Mouse (Mus musculus) lung, postnatal 25 days (tissue): Measurements from ENCODE around the gene Hoxc4.

Experiments
- DNase-seq: peaks from one replicate; pipeline ENCODE4 v3.0.0; 2022; ENCODE audit warnings: low spot score

Gene Hoxc4

GRCm38 (mm10) chr15:103011928-103012486, 6.7 kb upstream of the Hoxc4 start:
- DNase-seq = no peak

DNA sequence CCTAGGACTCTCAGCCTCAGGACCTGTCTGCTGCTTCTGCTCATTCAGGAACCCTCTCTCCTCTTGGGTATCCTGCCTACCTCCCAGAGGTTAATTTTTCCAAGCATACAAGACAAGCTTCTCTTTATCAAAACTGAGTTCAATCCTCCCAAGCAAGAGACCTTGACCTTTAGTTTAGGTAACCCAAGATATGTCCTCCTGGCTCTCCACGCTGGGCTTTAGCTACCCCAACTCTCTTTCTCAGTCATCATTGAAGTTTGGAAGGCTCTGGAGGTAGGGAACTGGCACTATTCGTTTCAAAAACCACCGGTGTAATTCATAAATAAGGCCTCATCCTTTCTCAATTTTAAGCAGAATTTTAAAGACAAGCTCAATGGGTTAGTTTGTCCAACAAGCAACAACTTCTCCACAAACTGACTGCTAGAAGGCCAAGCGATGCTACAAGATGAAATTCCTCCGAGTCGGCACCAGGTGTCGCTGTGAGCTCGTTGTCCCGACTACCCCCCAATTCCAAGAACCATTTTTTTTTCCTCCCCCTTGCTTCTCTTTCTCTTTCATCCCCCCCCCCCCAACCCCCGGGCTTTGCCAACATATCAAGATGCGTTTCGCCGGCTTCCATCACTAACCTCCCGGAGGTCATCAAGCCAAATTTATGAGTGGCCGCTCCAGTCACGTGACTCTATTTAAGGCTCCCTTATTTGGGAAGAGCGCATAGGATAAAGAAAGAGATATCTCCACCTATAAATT, 5.3 kb upstream of the Hoxc4 start:
- peak; percentile 17 for DNase-seq

DNA sequence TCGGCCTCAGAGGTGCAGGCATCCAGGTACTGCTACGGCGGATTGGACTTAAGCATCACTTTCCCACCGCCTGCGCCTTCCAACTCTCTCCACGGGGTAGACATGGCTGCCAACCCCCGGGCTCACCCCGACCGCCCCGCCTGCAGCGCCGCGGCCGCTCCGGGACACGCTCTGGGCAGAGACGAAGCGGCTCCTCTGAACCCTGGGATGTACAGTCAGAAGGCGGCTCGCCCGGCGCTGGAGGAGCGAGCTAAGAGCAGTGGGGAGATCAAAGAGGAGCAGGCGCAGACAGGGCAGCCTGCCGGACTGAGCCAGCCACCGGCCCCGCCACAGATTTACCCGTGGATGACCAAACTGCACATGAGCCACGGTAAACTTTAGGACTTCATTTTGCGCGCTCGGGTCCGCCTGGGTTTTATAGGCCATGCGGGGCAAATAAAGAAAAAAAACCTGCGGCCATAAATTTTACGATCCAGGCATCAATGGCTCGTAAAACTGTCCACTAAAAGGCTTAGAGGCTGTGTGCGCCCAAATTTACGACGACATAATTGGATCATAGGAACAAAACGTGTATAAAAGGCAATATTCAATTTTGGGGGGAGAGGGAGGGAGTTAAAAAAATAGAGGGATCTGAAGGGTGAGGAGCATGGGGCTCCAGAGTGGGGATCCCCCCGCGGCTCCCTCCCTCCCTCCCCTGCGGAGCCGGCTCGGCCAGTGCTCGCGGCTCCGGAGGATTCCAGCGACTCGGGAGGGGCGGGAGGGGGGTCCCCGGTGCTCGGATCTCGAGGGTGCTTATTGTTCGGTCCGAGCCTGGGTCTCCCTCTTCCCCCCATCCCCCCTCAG, 4.3 kb upstream of the Hoxc4 start:
- DNase-seq = no peak

DNA sequence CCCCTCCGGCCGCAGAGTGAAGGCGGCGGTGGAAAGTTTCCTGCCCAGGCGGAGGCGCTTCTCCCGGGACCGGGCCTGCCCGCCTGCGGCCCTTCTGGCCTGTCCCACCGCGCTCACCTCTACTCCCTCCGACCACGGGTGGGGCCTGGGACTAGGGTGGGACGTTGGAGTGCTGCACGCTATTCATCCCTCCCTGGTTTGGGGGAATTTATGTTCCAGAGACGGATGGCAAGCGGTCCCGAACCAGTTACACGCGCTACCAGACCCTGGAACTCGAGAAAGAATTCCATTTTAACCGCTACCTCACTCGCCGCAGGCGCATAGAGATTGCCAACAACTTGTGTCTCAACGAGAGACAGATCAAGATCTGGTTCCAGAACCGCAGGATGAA, 3.7 kb upstream of the Hoxc4 start:
- DNase-seq = no peak

- no peak for DNase-seq
Observed at GRCm38 (mm10) chr15:103015406-103016166, 3.1 kb upstream of the Hoxc4 start.

DNA sequence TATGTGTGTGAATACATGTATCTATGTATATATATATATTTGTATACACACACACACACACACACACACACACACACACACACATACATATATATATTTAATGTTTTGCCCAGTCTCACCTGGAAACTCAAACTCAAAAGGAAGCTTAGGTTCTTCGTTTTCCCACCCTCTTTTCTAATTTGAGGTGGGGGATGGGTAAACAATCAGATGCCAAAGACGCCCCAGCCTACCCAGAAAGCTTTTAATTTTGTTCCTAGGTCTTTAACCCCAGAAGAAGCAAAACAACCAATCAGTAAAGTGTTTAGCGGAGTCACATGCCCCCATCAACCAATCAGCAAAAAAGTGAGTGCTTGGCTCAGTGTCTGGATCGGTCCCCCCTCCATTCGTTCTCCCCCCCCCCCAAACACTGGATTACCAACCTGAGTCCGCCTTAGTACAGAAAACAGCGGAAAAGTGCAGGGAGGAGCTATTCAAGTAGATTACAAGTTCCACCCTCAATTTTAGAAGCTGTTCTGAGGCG, 2.2 kb downstream of the Hoxc4 start:
- DNase-seq = no peak

DNA sequence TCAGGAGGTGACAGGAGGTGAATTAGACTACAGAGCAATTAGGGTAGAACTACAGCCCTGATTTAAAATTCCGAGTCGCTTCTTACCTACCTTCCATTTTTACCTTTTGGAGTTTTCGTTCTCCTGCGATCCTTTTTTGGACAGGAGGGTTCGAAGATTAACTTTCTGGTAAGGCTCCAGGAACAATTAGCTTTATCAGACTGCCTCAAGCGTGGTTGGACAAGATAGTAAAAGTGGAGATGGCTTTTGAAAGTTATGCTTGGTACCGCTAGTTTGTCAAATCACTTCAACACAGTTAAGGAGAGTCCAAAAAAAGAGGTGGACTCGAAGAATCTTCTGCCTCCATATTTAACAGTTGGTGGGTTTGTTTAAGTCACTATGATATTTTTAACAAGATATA, 2.8 kb downstream of the Hoxc4 start:
- DNase-seq = no peak

DNA sequence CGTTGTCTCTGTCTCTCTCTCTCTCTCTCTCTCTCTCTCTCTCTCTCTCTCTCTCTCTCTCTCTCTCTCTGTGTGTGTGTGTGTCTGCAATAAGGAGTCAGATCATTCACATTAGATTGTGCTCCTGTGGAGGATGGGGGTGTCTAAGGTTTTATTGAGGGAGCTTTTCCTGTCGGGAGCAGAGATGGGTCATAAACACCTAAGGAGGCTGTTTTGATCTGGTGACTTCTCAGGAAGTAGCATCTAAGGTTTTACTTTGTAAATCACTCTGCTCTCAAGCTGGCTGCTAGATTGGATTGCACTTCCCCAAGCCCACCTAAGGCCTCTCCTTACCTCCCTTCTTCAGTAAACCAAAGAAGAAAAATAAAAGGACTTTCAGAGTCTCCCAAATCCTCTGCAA, 5.4 kb downstream of the Hoxc4 start:
- no peak for DNase-seq

DNA sequence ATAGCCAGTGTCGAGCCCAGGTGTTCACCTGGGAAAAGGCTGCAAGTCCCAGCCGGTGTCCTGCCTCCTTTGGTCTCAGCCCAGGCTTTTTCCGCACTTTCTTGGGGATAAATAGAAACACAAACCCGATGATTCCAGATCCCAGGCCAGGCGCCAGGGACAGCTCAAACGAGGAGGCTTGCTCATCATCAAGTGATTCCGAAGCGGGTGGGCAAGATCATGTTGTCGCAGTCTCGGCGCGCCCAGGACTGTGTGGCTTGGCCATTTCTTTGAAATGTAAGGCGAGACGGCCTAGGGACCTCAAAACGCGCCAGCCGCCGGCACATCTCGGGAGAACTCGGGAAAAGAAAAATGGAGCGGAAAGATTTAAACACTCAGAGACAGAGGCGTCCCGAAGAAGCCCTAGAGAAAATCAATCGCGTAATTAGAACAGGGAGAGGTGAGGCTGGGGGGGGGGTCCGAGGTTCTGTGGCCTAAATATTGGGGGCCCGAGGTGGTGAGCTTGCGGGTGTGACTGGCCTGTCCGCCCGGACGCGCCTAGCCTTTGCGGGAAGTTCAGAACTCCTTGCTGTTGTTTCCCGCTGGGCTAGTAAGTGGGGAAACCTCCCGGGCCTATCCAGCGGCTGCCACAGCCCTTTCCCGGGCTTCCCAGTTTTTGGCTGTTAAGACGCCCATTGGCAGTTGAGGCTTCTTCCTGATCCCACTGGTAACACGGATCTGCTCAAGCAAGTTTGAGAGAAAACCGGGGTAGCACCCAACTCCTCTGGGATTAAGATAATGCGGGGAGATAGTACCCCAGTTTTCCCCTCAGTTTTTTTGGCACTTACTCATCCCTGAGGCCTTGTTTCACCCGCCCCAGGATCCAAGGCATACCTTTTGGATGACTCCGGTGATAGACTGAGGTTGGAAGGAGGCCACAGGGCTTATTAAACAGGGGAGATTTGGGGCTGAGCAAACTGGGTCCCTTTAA, 8.8 kb downstream of the Hoxc4 start:
- no peak for DNase-seq

DNA sequence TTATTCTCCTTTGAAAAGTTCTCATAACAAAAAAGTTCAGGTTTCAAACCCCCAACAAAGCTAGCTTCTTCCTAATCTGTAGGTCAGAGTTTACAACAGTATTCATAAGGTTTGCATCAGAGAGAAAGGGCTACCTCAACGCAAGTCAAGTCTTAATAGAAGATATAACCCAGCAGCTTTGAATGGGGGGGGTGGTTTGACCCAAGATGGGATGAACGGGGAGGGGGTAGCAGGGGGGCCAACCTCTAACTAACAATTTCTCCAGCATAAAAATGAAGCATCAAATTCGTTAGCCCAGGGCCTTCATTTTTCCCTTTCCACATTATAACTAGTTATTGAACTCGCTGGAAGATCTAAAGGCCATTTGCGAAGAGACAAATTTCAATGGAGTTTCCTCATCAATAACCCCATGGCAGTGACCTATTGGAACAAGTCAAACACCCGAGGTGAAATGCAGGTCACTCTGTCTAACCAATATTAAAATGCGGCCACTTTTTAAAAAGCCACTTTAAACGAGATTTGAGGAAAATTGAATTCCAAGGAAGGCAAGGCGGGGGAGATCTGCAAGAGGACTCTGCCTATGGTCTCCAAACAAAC, 10.3 kb downstream of the Hoxc4 start:
- DNase-seq = no peak

- no peak for DNase-seq
Observed at GRCm38 (mm10) chr15:103030142-103030541, 11.4 kb downstream of the Hoxc4 start.

GRCm38 (mm10) chr15:103032167-103032566, 13.4 kb downstream of the Hoxc4 start:
- DNase-seq = no peak

DNA sequence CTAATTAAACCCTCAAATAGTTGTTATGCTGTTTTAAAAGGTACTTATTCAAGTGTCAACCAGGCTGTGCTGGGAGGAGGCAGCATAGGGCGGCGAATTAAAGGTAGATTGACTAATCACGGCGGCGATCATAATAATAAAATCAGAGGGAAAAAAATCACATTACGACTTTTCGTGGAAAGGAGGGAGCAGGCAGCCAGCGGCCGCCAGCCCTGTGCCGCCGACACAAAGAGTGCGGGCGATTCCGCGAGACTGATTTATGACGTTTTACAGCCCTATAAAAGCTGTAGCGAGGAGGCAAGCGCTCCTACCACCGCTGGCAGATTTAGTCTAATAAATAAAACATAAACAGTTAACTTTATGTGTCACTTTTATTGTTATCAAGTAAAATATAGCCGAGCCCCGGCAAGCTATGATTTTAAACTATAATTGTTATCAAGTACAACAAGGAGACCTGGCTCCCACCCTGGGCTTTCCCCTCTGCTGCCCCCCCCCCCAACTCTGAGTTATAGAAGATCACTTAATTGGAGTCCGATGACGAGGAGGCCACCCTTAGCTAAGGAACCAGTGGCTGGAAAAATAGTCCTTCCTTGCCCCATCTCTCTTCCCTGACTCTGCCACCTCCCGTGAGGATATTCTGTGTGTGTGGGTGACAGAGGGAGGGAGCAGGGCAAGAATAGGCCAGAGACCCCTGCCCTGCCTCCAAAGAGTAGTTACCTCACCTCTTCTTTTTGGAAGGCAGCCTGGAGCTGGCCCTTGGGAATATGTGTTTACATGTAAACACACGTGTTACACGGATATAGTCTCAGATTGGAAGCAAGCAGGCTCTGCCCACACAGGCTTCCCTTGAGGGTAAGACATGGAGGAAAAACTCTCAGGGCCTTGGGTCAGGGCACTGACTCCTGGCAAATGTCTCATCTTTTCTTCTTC, 14.2 kb downstream of the Hoxc4 start:
- DNase-seq = no peak

DNA sequence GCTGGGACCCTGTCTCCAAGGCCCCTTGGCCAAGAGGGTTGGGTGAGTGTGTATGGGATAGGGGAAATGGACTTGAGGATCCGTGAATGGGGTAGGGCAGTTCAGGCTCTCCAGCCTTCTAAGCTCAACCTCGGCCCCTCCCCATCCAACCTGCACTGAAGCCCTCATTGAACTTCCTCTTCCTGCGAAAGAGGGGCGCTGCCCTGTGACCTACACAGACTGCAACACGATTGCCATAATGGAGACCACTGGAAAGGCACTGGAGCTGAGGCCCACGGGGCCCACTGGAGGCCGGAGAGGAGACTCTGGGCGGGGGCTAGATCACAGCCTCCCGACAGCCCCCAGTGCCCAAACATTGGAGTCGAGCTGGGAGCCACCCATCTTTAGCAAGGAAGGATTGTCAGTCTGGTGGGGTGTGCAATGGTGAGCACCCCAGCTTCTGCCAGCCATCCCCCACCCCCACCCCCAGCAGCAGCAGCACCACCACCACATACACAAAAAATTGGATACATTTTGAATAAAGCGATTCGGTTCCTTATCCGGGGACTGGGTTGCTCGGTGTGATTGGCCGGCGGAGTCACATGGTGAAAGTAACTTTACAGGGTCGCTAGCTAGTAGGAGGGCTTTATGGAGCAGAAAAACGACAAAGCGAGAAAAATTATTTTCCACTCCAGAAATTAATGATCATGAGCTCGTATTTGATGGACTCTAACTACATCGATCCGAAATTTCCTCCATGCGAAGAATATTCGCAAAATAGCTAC, 15.5 kb downstream of the Hoxc4 start:
- DNase-seq = no peak

GRCm38 (mm10) chr15:103034807-103035547, 16.2 kb downstream of the Hoxc4 start:
- no peak for DNase-seq

GRCm38 (mm10) chr15:103035548-103035881, 16.8 kb downstream of the Hoxc4 start:
- DNase-seq = no peak

GRCm38 (mm10) chr15:103037579-103037978, 18.8 kb downstream of the Hoxc4 start:
- no peak for DNase-seq
